Mouse (Mus musculus) heart, embryonic 14.5 days (tissue): ENCODE data around the gene Ssr2. TPM values are rescaled to one million over a fixed set of nuclear protein-coding genes. Genes with fewer than 3 reads are reported as not detected.

Source experiments
- ATAC-seq: fragments of 200-750 bp; cut with Nextera tagmentation; 2 replicates; pipeline ENCODE4 v1.8.0; 2017; ENCODE audit warnings: low read depth, moderate TSS enrichment; ENCODE audit not compliant: insufficient number of reproducible peaks, insufficient read depth, low FRiP score
- H3K27ac ChIP-seq, 2 experiments: fragments of 200-500 bp in 1 of 2; fragments of 300-500 bp in 1 of 2; sonication (generic) in 1 of 2; replicated peaks in 1 of 2; 2 replicates each; pipeline ENCODE4 v1.5.1; 2012 to 2014; ENCODE audit warnings: low read depth in 2 of 2, low read length in 2 of 2, control low read depth in 1 of 2, mild to moderate bottlenecking in 1 of 2, mixed read lengths in 1 of 2; ENCODE audit not compliant: control insufficient read depth in 1 of 2, insufficient read depth in 1 of 2
- H3K27me3 ChIP-seq: fragments of 300-500 bp; sonication (generic); 2 replicates; pipeline ENCODE4 v1.6.1; 2014; ENCODE audit warnings: mild to moderate bottlenecking, low read length, control low read depth; ENCODE audit not compliant: control insufficient read depth, insufficient read depth
- H3K36me3 ChIP-seq: fragments of 300-500 bp; sonication (generic); 2 replicates; pipeline ENCODE4 v1.6.1; 2014; ENCODE audit warnings: mild to moderate bottlenecking, control low read depth, low read length, mixed read lengths; ENCODE audit not compliant: control insufficient read depth, insufficient read depth
- H3K4me1 ChIP-seq, 2 experiments: fragments of 200-500 bp in 1 of 2; fragments of 300-500 bp in 1 of 2; sonication (generic) in 1 of 2; 2 replicates each; pipeline ENCODE4 v1.6.1; 2012 to 2014; ENCODE audit warnings: low read length in 2 of 2, control low read depth in 1 of 2, mixed read lengths in 1 of 2; ENCODE audit not compliant: control insufficient read depth in 2 of 2, insufficient read depth in 2 of 2
- H3K4me2 ChIP-seq: fragments of 300-500 bp; sonication (generic); 2 replicates; pipeline ENCODE4 v1.6.1; 2014; ENCODE audit warnings: mild to moderate bottlenecking, low read length
- H3K4me3 ChIP-seq, 2 experiments: fragments of 200-500 bp in 1 of 2; fragments of 300-500 bp in 1 of 2; sonication (generic) in 1 of 2; 2 replicates each; pipeline ENCODE4 v1.5.1; 2012 to 2014; ENCODE audit warnings: low read length in 2 of 2, mild to moderate bottlenecking in 2 of 2, control low read depth in 1 of 2, low read depth in 1 of 2, moderate library complexity in 1 of 2; ENCODE audit not compliant: control insufficient read depth in 1 of 2, insufficient read depth in 1 of 2
- H3K9ac ChIP-seq: fragments of 300-500 bp; sonication (generic); 2 replicates; pipeline ENCODE4 v1.6.1; 2014; ENCODE audit warnings: mild to moderate bottlenecking, low read length
- H3K9me3 ChIP-seq: fragments of 300-500 bp; sonication (generic); 2 replicates; pipeline ENCODE4 v1.6.1; 2016; ENCODE audit warnings: low read length, control low read depth; ENCODE audit not compliant: control insufficient read depth
- WGBS: fragments of 180-500 bp; shearing (Covaris S2); extraction: QIAGEN DNeasy Blood & Tissue Kit; methylation state at CpG from one replicate; pipeline ENCODE4 v1.1.7; 2014; 5-methylcytosine and 5-hydroxymethylcytosine counted together
- polyA plus RNA-seq: library from polyadenylated mRNA; unstranded; fragments of >200 nt; fragmentation: Nextera tagmentation; extraction: Ambion mirVana; gene quantifications from 2 replicates; pipeline ENCODE4 v1.2.1, GENCODE M21; 2014

The Ssr2 gene
- polyA plus RNA-seq, 1 experiment from 2014 or later = 178 TPM

DNA sequence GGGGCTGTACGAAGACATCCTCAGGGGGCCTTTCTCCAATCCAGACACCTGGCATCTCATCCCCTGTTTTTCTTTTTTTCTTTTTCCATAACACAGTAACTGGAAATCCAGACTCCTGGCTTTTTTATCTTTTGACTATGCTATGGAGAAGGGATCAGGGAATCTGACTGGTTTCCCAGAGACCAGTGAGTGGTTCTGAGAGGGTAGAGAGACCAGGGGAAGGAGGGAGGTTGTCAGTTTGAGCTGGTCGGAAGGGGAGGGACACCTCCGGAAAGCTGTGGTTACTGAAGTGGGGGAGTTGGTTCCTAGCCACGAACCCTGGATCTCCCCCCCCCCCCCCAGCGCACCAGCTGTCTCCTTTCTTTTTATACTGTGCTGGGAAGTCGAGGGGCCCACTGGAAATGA, 47.3 kb downstream of the Ssr2 start:
- Histone ChIP-seq H3K9me3 (no peaks in the 10 kb centered on the region), H3K27ac (peak overlapping the region; percentile 82 to 99), H3K36me3 (peaks cover 26% of the 10 kb centered on the region), H3K9ac (peak overlapping the region; percentile 98), H3K4me3 (peak overlapping the region; percentile 86 to 89), H3K4me1 (peaks cover 55 to 67% of the 10 kb centered on the region in 2 experiments), H3K4me2 (peak overlapping the region; percentile 77), H3K27me3 (no peaks in the 10 kb centered on the region)
- 2% methylated on average over 5 of the region's 6 CpGs for WGBS
- peak; percentile 36; the same call in 1 of the 2 replicates for ATAC-seq

DNA sequence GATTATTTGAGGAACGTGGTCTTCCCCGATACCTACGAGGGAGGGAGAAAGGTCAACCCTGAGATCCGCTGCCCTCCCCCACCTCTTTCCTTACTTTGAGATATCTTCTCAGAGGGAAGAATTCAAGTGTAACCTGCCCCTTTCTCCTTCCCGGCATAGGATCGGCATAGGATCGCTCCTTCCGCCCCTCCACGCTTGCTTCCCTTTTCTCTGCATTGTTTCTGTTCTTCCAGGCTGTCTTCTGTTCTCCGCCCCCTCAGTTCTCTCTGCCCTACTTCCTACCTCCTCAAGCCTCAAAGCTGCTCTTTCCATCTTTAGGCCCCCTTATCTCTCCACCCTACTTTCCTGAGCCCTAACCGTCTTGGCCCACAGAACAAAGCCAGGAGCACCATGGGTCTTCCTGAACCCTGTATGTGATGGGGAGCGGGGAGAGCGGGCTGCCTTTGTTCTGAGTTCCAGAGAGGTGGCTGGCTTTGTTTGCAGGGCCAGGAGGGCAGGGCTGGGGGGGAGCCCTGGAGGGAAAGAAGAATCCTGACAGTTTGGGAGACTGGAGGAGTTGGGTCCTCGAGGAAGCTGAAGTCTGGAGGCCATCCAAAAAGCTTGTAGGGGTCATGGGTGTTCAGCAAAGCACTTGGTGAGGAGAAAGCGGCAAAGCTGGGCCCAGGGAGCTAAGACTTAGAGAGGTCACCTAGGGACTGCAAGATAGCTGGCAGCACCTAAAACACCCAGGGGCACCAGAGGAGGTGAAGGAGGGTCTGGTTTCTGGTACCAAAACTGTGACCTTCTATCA, 47.9 kb downstream of the Ssr2 start:
- H3K27me3 ChIP-seq = no peaks in the 10 kb centered on the region
- H3K36me3 ChIP-seq = peaks cover 31% of the 10 kb centered on the region
- peaks cover 53 to 67% of the 10 kb centered on the region in 2 experiments for H3K4me1 ChIP-seq
- WGBS = 8% methylated on average over 15 of the region's 15 CpGs
- peak overlapping the region; percentile 77 for H3K4me2 ChIP-seq
- peak overlapping the region; percentile 98 for H3K9ac ChIP-seq
- peak overlapping the region; percentile 82 to 99 for H3K27ac ChIP-seq
- ATAC-seq = peak; percentile 2; the same call in 1 of the 2 replicates
- peak overlapping the region; percentile 86 to 89 for H3K4me3 ChIP-seq
- H3K9me3 ChIP-seq = no peaks in the 10 kb centered on the region

DNA sequence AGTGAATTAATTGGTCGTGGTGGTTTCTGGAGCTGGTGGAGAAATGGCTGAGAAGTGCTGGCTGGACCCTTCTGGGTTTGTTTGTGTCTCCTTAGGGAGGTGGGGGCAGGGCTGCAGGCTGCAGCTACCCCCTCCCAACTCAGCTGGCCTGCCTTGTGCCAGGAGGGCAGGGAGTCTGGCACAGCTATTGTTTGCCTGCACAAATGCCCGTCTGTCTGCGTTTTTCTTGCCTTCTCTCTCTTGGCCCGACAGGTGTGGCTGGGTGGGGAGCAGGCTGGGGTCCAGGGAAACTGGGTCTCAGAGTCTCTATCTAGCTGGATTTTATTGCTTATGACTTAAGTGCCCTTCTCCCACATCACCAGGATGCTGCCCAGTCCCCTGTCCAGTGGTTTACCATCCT, 48.6 kb downstream of the Ssr2 start:
- Histone ChIP-seq H3K36me3 (peaks cover 38% of the 10 kb centered on the region), H3K27me3 (no peaks in the 10 kb centered on the region), H3K4me3 (peak overlapping the region; percentile 9 to 89; a peak in 3 of 4 replicates), H3K27ac (peak overlapping the region in 1 of 2 experiments; percentile 99; a peak in 2 of 4 replicates), H3K4me2 (peak overlapping the region; percentile 77), H3K4me1 (peaks cover 55 to 68% of the 10 kb centered on the region in 2 experiments), H3K9ac (peak overlapping the region; percentile 98), H3K9me3 (no peaks in the 10 kb centered on the region)
- no peak for ATAC-seq
- WGBS = 38% methylated on average over 4 of the region's 4 CpGs

DNA sequence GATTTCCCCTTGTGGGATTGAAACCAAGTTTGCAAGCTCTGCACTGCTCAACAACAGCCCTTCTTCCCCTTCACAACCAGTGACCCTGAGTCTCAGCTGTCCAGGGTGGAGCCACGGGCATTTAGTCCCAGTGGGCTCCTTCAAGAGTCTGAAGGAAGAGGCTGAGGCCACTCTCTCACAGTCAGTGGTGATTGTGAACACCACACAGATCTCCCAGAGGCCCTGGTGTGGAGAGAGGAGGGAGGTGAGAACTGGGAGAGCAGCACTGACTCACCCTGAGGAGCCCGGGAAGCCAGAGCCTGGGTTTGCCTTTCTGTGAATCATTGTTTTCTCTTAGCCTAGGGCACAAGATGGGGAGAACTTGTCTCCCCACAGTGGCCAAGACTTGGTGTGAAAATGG, 49.3 kb downstream of the Ssr2 start:
- Histone ChIP-seq H3K9ac (peak overlapping the region; percentile 98), H3K4me3 (no peak overlapping the region), H3K9me3 (no peaks in the 10 kb centered on the region), H3K36me3 (peaks cover 45% of the 10 kb centered on the region), H3K27me3 (no peaks in the 10 kb centered on the region), H3K27ac (peak overlapping the region; percentile 10 to 99; a peak in 3 of 4 replicates), H3K4me1 (peaks cover 55 to 68% of the 10 kb centered on the region in 2 experiments), H3K4me2 (peak overlapping the region; percentile 77)
- 48% methylated on average over 2 of the region's 2 CpGs for WGBS
- no peak for ATAC-seq

DNA sequence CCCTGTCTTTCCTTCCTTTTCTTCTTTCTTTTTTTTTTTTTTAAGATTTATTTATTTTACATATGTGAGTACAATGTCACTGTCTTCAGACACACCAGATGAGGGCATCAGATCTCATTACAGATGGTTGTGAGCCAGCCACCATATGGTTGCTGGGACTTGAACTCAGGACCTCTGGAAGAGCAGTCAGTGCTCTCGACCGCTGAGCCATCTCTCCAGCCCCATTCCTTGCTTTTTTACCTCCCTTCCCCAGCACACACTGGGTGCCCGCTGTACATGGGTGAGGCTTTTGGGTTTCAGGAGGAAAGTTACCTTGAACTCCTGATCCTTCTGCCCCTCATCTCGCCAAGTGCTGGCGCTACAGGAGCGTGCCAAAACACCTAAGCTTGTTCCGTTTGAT, 49.9 kb downstream of the Ssr2 start:
- Histone ChIP-seq H3K4me3 (no peak overlapping the region), H3K27me3 (no peaks in the 10 kb centered on the region), H3K36me3 (peaks cover 51% of the 10 kb centered on the region), H3K9ac (peak overlapping the region; percentile 48; the same call in 1 of the 2 replicates), H3K27ac (peak overlapping the region in 1 of 2 experiments; percentile 99; a peak in 1 of 4 replicates), H3K4me1 (peaks cover 54 to 68% of the 10 kb centered on the region in 2 experiments), H3K9me3 (no peaks in the 10 kb centered on the region), H3K4me2 (peak overlapping the region; percentile 77; the same call in 1 of the 2 replicates)
- WGBS = 88% methylated on average over 7 of the region's 7 CpGs
- ATAC-seq = no peak

DNA sequence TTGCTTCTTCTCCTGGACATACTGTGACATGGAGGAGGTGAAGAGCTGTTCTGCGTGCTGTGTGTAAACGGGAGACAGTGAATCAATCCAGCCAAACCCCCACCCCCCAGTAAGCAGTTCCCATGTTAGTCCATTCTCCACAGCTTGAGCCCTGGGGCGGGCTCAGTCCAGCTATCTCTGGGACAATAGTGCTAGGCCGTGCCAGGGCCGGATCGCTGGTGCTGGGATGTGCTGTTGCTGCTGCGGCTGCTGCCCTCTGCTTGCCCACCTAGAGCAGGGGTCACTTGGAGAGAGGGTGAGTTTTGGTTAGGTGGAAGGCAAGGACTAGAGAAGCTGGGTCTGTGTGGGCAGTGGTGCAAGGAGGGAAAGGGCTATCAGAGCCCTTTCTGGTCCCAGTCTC, 50.6 kb downstream of the Ssr2 start:
- H3K27ac ChIP-seq = peak overlapping the region in 1 of 2 experiments; percentile 2; a peak in 2 of 4 replicates

DNA sequence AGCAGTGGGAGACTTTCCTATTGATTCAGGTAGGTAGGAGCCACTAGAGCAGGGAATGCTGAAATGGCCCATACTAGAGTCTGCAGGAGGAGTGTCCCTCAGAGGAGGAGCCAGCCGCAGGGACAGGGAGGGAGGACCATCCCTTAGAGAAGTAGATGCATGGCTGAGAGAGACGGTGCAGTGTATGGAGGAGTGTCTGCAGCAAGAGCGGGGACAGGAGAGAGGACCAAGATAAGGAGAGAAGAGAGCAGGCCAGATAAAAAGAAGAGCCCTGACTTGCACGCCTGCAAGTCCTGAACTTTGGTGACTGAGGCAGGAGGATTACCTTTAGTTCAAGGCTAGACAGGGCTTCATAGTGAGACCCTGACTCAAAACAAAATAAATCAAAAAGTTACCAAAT, 51.4 kb downstream of the Ssr2 start:
- H3K4me3 ChIP-seq = no peak overlapping the region
- peaks cover 66% of the 10 kb centered on the region for H3K36me3 ChIP-seq
- peaks cover 68 to 83% of the 10 kb centered on the region in 2 experiments for H3K4me1 ChIP-seq
- H3K9ac ChIP-seq = no peak overlapping the region
- WGBS = 31% methylated on average over 4 of the region's 4 CpGs
- peak overlapping the region in 1 of 2 experiments; percentile 2; a peak in 2 of 4 replicates for H3K27ac ChIP-seq
- no peak overlapping the region for H3K4me2 ChIP-seq
- ATAC-seq = no peak
- no peaks in the 10 kb centered on the region for H3K9me3 ChIP-seq
- H3K27me3 ChIP-seq = no peaks in the 10 kb centered on the region

More for the DNA sequence above, 50.6 kb downstream of the Ssr2 start:
- H3K27me3 ChIP-seq = no peaks in the 10 kb centered on the region
- H3K36me3 ChIP-seq = peaks cover 58% of the 10 kb centered on the region
- peaks cover 62 to 75% of the 10 kb centered on the region in 2 experiments for H3K4me1 ChIP-seq
- H3K9ac ChIP-seq = peak overlapping the region; percentile 48
- peak overlapping the region; percentile 23 for H3K4me2 ChIP-seq
- ATAC-seq = no peak
- WGBS = 59% methylated on average over 7 of the region's 7 CpGs
- H3K9me3 ChIP-seq = no peaks in the 10 kb centered on the region
- H3K4me3 ChIP-seq = no peak overlapping the region
